Mouse (Mus musculus) midbrain, embryonic 11.5 days (tissue): Measurements from ENCODE around the gene Prpf18. TPM values are rescaled to one million over a fixed set of nuclear protein-coding genes. Genes with fewer than 3 reads are reported as not detected.

ENCODE experiments used
- ATAC-seq: fragments of 200-750 bp; cut with Nextera tagmentation; 2 replicates; pipeline ENCODE4 v1.8.0; 2017; ENCODE audit warnings: moderate TSS enrichment, moderate library complexity; ENCODE audit not compliant: low FRiP score
- DNase-seq: peaks from one replicate; pipeline ENCODE4 v3.0.0; 2015; ENCODE audit warnings: low spot score; ENCODE audit errors: missing footprints
- H3K27ac ChIP-seq: fragments of 300-500 bp; sonication (generic); 2 replicates; pipeline ENCODE4 v1.5.1; 2014; ENCODE audit warnings: low read depth, low read length
- H3K27me3 ChIP-seq: fragments of 300-500 bp; sonication (generic); 2 replicates; pipeline ENCODE4 v1.6.1; 2014; ENCODE audit warnings: mild to moderate bottlenecking, low read length, moderate library complexity, mixed read lengths; ENCODE audit not compliant: control insufficient read depth, insufficient read depth
- H3K36me3 ChIP-seq: fragments of 300-500 bp; sonication (generic); 2 replicates; pipeline ENCODE4 v1.6.1; 2014; ENCODE audit warnings: mild to moderate bottlenecking, low read length, moderate library complexity, mixed read lengths; ENCODE audit not compliant: control insufficient read depth, insufficient read depth
- H3K4me1 ChIP-seq: fragments of 300-500 bp; sonication (generic); 2 replicates; pipeline ENCODE4 v1.6.1; 2014; ENCODE audit warnings: low read length; ENCODE audit not compliant: control insufficient read depth, insufficient read depth
- H3K4me2 ChIP-seq: fragments of 300-500 bp; sonication (generic); 2 replicates; pipeline ENCODE4 v1.6.1; 2014; ENCODE audit warnings: mild to moderate bottlenecking, moderate library complexity
- H3K4me3 ChIP-seq: fragments of 300-500 bp; sonication (generic); 2 replicates; pipeline ENCODE4 v1.5.1; 2014; ENCODE audit warnings: low read depth, low read length
- H3K9ac ChIP-seq: fragments of 300-500 bp; sonication (generic); 2 replicates; pipeline ENCODE4 v1.6.1; 2014; ENCODE audit warnings: low read length
- H3K9me3 ChIP-seq: fragments of 300-500 bp; sonication (generic); 2 replicates; pipeline ENCODE4 v1.6.1; 2016; ENCODE audit warnings: low read length; ENCODE audit not compliant: control insufficient read depth
- WGBS: fragments of 180-500 bp; shearing (Covaris S2); extraction: QIAGEN DNeasy Blood & Tissue Kit; methylation state at CpG from one replicate; pipeline ENCODE4 v1.1.7; 2014; 5-methylcytosine and 5-hydroxymethylcytosine counted together
- polyA plus RNA-seq: library from polyadenylated mRNA; unstranded; fragments of >200 nt; fragmentation: Nextera tagmentation; extraction: Ambion mirVana; gene quantifications from 2 replicates; pipeline ENCODE4 v1.2.1, GENCODE M21; 2014

The Prpf18 gene
- polyA plus RNA-seq, 1 experiment from 2014 or later: 44.4 TPM

DNA sequence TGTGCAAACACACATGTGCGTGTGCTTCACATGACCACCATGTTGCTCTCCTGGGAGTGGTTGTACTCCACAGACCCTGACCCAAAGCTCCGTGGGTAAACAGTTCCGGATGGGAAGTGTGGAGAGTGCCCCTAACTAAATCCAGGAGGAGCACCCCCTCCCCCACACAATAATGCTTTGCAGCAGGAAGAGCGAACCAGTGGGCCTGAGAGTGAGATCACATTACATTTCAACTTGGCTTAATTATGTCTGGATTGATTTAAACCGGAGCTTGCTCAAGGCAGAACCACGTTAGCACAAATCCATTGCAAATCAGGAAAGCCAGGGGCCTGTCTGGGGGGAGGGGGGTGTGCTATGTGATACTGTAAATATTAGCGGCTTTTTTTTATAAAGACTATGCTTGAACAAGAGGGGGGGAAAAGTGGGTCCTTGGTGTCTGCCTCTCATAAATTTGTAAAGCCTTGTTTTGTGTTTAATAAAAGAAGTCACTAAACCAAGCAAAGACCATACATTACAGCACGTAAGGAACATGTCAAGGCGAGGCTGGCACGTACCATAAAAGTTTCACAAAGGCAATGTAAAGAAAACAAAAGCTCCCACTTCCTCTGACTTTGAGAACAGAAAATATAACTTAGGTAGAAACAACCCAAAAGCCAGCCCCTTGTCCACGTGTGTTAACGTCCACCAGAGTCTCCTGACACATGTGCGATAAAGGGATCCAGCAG, 64.1 kb downstream of the Prpf18 start:
- no peak overlapping the region for H3K27ac ChIP-seq
- no peak overlapping the region for H3K4me3 ChIP-seq
- H3K4me1 ChIP-seq: no peaks in the 10 kb centered on the region
- DNase-seq (no peak), ATAC-seq (peak; percentile 40; the same call in 1 of the 2 replicates)
- H3K36me3 ChIP-seq: peaks cover 14% of the 10 kb centered on the region; the same call in 1 of the 2 replicates
- H3K9me3 ChIP-seq: no peaks in the 10 kb centered on the region
- WGBS: 81% methylated on average over 13 of the region's 13 CpGs
- H3K4me2 ChIP-seq: no peak overlapping the region
- H3K9ac ChIP-seq: no peak overlapping the region
- H3K27me3 ChIP-seq: no peaks in the 10 kb centered on the region

DNA sequence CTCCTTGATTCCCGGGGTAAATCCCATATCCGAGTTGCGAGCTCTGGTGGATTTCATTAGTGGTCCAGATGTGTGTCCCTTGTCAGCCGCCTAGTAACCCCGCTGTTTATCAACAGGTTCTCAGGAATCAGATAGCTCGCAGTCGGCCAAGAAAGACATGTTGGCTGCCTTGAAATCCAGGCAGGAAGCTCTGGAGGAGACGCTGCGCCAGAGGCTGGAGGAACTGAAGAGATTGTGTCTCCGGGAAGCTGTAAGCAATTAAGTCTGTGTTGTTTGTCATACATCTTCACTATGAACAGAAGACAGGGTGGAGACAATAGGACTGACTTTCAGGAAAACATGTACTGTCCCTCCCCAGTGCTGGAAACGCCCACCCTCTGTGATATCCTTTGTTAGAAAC, 65.7 kb downstream of the Prpf18 start:
- Histone ChIP-seq H3K36me3 (peaks cover 5% of the 10 kb centered on the region; the same call in 1 of the 2 replicates), H3K4me2 (no peak overlapping the region), H3K9ac (no peak overlapping the region), H3K9me3 (no peaks in the 10 kb centered on the region), H3K27ac (no peak overlapping the region), H3K4me1 (no peaks in the 10 kb centered on the region), H3K4me3 (no peak overlapping the region), H3K27me3 (no peaks in the 10 kb centered on the region)
- no peak for DNase-seq
- WGBS: 80% methylated on average over 11 of the region's 11 CpGs
- no peak for ATAC-seq

DNA sequence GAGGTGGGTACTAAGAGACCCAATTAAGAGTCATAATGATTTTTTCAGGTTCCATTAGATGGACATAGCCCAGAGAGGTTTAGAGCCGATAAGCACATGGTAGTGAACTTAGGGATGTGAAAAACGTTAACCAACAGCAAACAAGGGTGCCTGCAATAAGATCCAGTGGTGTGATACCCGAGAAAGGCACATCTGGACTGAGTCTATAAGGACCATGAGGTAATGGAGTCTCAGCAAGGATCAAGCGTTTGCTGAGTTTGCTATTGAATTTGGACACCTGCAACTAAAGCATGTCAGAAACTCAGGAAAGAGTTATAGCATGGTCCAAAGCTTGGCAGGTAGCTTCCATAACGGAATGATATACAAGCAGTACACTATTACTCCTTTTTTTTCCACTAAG, 67.7 kb downstream of the Prpf18 start:
- Histone ChIP-seq H3K4me1 (no peaks in the 10 kb centered on the region), H3K4me3 (no peak overlapping the region), H3K4me2 (no peak overlapping the region), H3K36me3 (peaks cover 2% of the 10 kb centered on the region; the same call in 1 of the 2 replicates), H3K9ac (no peak overlapping the region), H3K27ac (no peak overlapping the region), H3K9me3 (no peaks in the 10 kb centered on the region), H3K27me3 (no peaks in the 10 kb centered on the region)
- no peak for DNase-seq
- 78% methylated on average over 5 of the region's 5 CpGs for WGBS
- no peak for ATAC-seq

DNA sequence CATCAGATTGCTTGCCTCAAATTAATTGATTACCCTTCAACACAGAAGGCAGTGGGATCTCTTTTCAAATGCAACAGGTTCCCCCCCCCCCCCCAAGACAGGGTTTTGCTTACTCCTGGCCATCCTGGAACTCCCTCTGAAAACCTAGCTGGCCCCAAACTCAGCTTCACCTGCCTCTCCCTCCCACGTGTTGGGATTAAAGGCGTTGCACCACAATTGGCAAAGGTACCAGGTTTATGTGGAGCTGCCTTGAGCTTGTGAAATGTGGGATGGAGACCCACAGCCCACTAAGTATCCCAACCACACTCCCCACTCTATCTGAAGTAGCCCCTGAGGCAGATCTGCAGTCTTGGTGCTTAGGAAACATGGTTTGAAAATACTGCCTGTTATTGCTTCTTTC, 69.0 kb downstream of the Prpf18 start:
- H3K27me3 ChIP-seq: no peaks in the 10 kb centered on the region
- H3K4me2 ChIP-seq: no peak overlapping the region
- DNase-seq (no peak), ATAC-seq (no peak)
- 98% methylated on average over 2 of the region's 2 CpGs for WGBS
- no peaks in the 10 kb centered on the region for H3K9me3 ChIP-seq
- no peaks in the 10 kb centered on the region for H3K4me1 ChIP-seq
- H3K27ac ChIP-seq: no peak overlapping the region
- H3K9ac ChIP-seq: no peak overlapping the region
- H3K36me3 ChIP-seq: peaks cover 7% of the 10 kb centered on the region; the same call in 1 of the 2 replicates
- no peak overlapping the region for H3K4me3 ChIP-seq

DNA sequence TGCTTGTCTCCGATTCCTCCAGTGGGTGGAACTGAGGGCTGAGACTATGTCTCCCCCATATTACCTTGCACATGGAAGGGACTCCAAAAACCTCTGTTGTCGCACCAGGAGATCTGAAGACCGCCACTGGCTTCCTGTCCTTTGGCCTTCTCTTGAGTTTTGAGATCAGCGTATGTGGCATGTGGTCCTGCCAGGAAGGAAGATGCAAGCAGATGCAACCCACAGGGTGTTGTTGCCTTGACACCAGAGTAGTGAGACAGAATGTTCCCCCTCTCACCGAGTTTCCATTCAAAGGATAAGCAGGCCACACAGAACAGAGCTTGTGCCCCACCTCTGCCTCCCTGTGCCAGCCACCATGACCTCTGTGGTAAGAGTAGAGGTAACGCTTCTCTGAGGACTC, 71.2 kb downstream of the Prpf18 start:
- Histone ChIP-seq H3K4me3 (no peak overlapping the region), H3K4me1 (no peaks in the 10 kb centered on the region), H3K4me2 (no peak overlapping the region), H3K9ac (no peak overlapping the region), H3K27me3 (no peaks in the 10 kb centered on the region), H3K36me3 (peaks cover 8% of the 10 kb centered on the region), H3K27ac (no peak overlapping the region), H3K9me3 (no peaks in the 10 kb centered on the region)
- DNase-seq (no peak), ATAC-seq (no peak)
- WGBS: 84% methylated on average over 6 of the region's 6 CpGs

DNA sequence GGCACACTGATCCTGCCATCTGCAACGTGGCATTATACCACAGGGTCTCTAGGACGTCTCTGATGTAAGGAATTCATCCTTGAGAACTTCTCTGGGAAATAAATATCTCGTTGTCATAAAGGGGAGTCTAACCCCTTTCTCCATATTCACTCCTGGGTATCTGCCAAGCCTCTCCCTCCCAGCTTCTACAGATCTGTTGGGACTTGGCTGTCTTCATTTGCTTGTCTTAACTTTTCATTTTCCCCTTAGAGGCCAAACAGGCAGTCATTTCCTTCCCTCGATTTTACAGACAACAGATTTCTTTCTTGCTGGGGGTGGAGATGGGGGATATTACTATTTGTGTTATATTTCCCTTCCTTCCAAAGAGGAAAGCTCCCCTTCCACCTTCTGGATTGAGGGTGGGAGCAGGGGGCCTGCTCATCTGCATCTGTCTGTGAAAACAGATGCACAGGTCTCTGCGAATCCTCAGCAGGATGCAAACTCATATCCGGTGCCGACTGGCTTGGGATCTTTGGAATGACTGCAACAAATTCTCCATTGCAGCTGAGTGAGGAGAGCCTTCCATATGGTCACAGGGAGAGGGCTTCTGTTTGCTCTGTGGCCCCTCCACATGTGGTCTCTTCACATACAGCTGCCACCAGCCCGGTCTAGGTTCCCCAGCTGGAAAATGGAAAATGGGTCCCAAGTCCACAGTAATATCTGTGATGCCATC, 72.4 kb downstream of the Prpf18 start:
- H3K4me1 ChIP-seq: no peaks in the 10 kb centered on the region
- H3K36me3 ChIP-seq: peaks cover 13% of the 10 kb centered on the region
- ATAC-seq (no peak), DNase-seq (no peak)
- no peak overlapping the region for H3K4me3 ChIP-seq
- no peaks in the 10 kb centered on the region for H3K27me3 ChIP-seq
- 88% methylated on average over 8 of the region's 8 CpGs for WGBS
- no peaks in the 10 kb centered on the region for H3K9me3 ChIP-seq
- H3K27ac ChIP-seq: no peak overlapping the region
- no peak overlapping the region for H3K4me2 ChIP-seq
- H3K9ac ChIP-seq: no peak overlapping the region

DNA sequence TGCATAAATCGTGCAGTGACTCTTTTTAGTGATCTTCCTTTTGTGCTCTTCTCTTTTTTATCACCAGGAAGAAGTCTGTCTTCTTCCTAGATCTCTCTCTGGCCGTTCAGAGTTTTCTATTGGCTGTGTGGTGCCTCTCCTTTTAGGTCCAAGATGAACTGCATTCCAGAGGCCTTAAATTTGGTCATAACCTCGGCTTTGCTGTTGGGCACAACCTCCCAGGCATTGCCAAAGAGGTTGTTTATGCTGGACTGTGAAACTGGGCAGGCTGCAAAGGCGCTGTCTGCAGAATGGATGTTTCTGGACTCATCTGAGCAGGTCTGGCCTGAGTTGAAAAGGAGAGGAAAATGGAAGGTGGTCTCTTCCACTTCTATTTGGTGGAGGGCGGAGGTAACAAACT, 73.6 kb downstream of the Prpf18 start:
- ATAC-seq: no peak
- H3K9ac ChIP-seq: no peak overlapping the region
- H3K4me2 ChIP-seq: no peak overlapping the region
- H3K4me3 ChIP-seq: no peak overlapping the region
- no peaks in the 10 kb centered on the region for H3K9me3 ChIP-seq
- no peak for DNase-seq
- peaks cover 17% of the 10 kb centered on the region for H3K36me3 ChIP-seq
- WGBS: 89% methylated on average over 5 of the region's 5 CpGs
- no peaks in the 10 kb centered on the region for H3K27me3 ChIP-seq
- H3K27ac ChIP-seq: no peak overlapping the region
- H3K4me1 ChIP-seq: no peaks in the 10 kb centered on the region

DNA sequence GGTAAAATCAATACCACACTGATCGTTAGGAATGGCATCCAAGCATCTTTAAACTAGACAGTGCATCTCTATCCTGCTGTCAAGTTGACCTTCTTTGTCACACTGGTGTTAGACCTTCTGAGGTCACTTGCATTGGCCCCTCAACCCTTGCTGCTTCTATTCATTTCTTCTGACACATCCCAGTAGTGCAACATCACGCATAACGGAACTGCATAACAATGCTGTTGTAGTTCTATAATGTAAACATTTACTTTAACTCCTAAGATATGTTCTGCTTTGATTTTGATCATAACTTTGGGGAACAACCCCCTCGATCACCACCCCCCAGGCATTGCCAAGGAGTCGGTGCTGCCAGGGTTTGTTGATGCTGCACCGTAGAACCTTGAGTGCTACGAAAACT, 75.9 kb downstream of the Prpf18 start:
- Histone ChIP-seq H3K27me3 (no peaks in the 10 kb centered on the region), H3K4me1 (no peaks in the 10 kb centered on the region), H3K27ac (no peak overlapping the region), H3K9ac (no peak overlapping the region), H3K4me2 (no peak overlapping the region), H3K4me3 (no peak overlapping the region), H3K36me3 (peaks cover 23% of the 10 kb centered on the region), H3K9me3 (no peaks in the 10 kb centered on the region)
- DNase-seq (no peak), ATAC-seq (no peak)
- WGBS: 94% methylated on average over 7 of the region's 7 CpGs

DNA sequence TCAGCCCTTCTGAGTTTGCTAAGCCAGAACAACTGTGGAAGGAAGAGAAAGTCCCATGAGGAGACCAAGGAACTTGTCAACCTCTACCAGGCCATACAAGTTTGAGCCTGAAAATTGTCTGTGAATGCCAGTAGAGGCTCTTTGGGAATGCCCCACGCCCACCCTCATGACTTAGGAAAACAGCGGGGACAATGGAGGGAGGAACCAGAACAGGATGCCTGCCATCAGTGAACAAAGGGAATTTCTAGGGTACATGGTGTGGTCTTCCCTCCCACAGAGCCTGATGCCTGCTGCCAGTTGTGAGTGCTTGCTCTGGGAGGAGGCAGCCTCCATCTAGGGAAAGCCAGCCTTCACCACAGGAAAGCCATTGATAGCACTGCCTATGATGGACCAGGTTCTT, 76.8 kb downstream of the Prpf18 start:
- H3K27me3 ChIP-seq: no peaks in the 10 kb centered on the region
- DNase-seq (no peak), ATAC-seq (no peak)
- no peak overlapping the region for H3K27ac ChIP-seq
- peaks cover 23% of the 10 kb centered on the region for H3K36me3 ChIP-seq
- no peaks in the 10 kb centered on the region for H3K9me3 ChIP-seq
- H3K9ac ChIP-seq: no peak overlapping the region
- WGBS: 53% methylated on average over 2 of the region's 2 CpGs
- no peak overlapping the region for H3K4me2 ChIP-seq
- no peak overlapping the region for H3K4me3 ChIP-seq
- no peaks in the 10 kb centered on the region for H3K4me1 ChIP-seq
